Mouse (Mus musculus) lung, embryonic 16.5 days (tissue): ENCODE data around the gene Rarg. TPM values are rescaled to one million over a fixed set of nuclear protein-coding genes. Genes with fewer than 3 reads are reported as not detected.

Source experiments
- ATAC-seq: fragments of 200-750 bp; cut with Nextera tagmentation; 2 replicates; pipeline ENCODE4 v1.8.0; 2017; ENCODE audit warnings: low read depth, mild to moderate bottlenecking, moderate library complexity
- H3K27ac ChIP-seq: fragments of 300-500 bp; sonication (generic); 2 replicates; pipeline ENCODE4 v1.5.1; 2014; ENCODE audit warnings: mild to moderate bottlenecking, control low read depth, low read length
- H3K27me3 ChIP-seq: fragments of 300-500 bp; sonication (generic); 2 replicates; pipeline ENCODE4 v1.6.1; 2014; ENCODE audit warnings: low read depth, low read length, mixed read lengths; ENCODE audit not compliant: control insufficient read depth, insufficient read depth
- H3K36me3 ChIP-seq: fragments of 300-500 bp; sonication (generic); 2 replicates; pipeline ENCODE4 v1.6.1; 2014; ENCODE audit warnings: low read length; ENCODE audit not compliant: control insufficient read depth, insufficient read depth
- H3K4me1 ChIP-seq: fragments of 300-500 bp; sonication (generic); replicated peaks from 2 replicates; pipeline ENCODE4 v1.6.1; 2014; ENCODE audit warnings: low read length, mixed read lengths; ENCODE audit not compliant: control insufficient read depth, insufficient read depth
- H3K4me2 ChIP-seq: fragments of 300-500 bp; sonication (generic); 2 replicates; pipeline ENCODE4 v1.6.1; 2014; ENCODE audit warnings: low read depth, low read length, control low read depth
- H3K4me3 ChIP-seq: fragments of 300-500 bp; sonication (generic); 2 replicates; pipeline ENCODE4 v1.5.1; 2014; ENCODE audit warnings: mild to moderate bottlenecking, low read length, control low read depth
- H3K9ac ChIP-seq: fragments of 300-500 bp; sonication (generic); 2 replicates; pipeline ENCODE4 v1.6.1; 2014; ENCODE audit warnings: low read length, control low read depth
- H3K9me3 ChIP-seq: fragments of 300-500 bp; sonication (generic); 2 replicates; pipeline ENCODE4 v1.6.1; 2016; ENCODE audit warnings: low read length; ENCODE audit not compliant: control insufficient read depth
- whole genome bisulfite sequencing: fragments of 180-500 bp; shearing (Covaris S2); extraction: QIAGEN DNeasy Blood & Tissue Kit; methylation state at CpG from one replicate; pipeline ENCODE4 v1.1.7; 2014; 5-methylcytosine and 5-hydroxymethylcytosine counted together
- polyA plus RNA-seq: library from polyadenylated mRNA; unstranded; fragments of >200 nt; fragmentation: Nextera tagmentation; extraction: Ambion mirVana; gene quantifications from 2 replicates; pipeline ENCODE4 v1.2.1, GENCODE M21; 2015

Rarg gene
- polyA plus RNA-seq, 1 experiment from 2014 or later: 46.9 TPM

DNA sequence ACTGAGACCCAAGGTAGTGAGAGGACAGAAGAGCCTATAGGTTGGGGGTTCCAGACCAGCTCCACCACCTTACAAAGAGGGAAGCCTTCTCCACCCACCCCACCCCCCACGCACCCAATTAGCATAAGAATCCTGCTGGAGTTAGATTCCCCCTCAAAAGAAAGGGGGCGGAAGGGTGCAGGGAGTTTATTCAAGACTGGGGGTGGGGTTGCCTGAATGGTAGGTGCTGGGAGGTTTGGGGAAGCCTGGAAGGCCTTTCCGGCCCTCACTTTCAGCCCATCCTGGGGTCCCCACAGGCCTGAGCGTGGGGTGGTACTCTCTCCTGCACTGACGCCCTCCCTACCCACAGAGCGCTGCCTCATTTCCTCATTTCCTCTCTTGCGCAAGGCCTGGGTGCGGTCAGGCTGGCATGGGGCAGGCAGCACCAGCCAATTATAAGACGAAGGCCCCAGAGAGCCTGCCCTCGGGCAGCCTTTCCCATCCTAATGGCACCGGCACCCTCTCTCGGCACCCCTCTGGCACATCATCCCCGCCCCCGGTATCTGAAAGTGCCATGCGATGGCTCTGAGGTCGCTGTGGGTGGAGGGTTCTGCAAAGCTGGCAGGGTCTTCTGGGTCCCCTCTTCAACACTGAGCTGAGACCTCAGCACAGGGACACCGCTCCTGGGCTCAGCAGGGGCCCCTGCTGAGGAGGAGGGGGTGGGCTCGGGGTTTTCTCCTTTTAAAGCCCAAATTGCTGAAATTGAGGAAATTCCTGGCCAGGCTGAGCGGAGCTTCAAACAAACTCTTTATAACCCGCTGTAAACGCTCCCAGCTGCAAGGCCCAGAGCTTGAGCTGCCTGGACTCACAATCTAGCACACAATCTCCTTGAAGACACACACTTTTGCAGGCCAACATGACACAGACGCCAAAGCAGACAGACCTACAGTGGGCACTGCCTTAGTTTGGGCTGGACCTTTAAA is 13.8 kb downstream of the Rarg start:
- peak; percentile 6; the same call in 1 of the 2 replicates for ATAC-seq
- H3K4me2 ChIP-seq: peak overlapping the region; percentile 94
- WGBS: 10% methylated on average over 22 of the region's 22 CpGs
- H3K4me3 ChIP-seq: peak overlapping the region; percentile 80
- peak overlapping the region; percentile 100 for H3K27ac ChIP-seq
- no peaks in the 10 kb centered on the region for H3K9me3 ChIP-seq
- H3K4me1 ChIP-seq: peaks cover 46% of the 10 kb centered on the region
- H3K27me3 ChIP-seq: no peaks in the 10 kb centered on the region
- H3K9ac ChIP-seq: peak overlapping the region; percentile 88
- peaks cover 15% of the 10 kb centered on the region for H3K36me3 ChIP-seq

GRCm38 (mm10) chr15:102242404-102243228 is 14.7 kb downstream of the Rarg start:
- Histone ChIP-seq H3K4me3 (no peak overlapping the region), H3K4me1 (peaks cover 41% of the 10 kb centered on the region), H3K9ac (peak overlapping the region; percentile 88), H3K9me3 (no peaks in the 10 kb centered on the region), H3K27me3 (no peaks in the 10 kb centered on the region), H3K4me2 (peak overlapping the region; percentile 94), H3K27ac (peak overlapping the region; percentile 100), H3K36me3 (peaks cover 21% of the 10 kb centered on the region)
- no peak for ATAC-seq
- WGBS: 44% methylated on average over 12 of the region's 12 CpGs

DNA sequence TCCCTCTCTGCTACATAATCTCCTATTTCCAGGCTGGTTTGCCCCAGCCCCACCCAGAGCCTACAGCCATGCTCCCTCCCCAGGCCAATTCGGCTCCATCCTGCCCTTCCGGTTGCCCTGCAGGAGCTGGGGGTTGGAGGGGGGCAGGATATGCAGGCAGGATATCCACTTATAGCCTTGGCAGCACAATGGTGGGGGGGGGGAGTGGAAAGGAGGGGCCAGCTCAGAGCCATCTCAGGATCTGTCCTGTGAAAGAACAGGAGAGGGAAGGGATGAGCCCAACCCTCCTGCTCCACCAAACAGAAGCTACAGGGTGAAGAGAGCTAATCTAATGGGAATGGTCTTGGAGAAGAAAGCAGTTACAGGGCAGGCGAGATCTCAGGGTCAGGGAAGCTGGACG is 16.7 kb downstream of the Rarg start:
- Histone ChIP-seq H3K36me3 (peaks cover 28% of the 10 kb centered on the region), H3K27me3 (no peaks in the 10 kb centered on the region), H3K4me2 (no peak overlapping the region), H3K9ac (no peak overlapping the region), H3K4me1 (peaks cover 48% of the 10 kb centered on the region), H3K4me3 (no peak overlapping the region), H3K9me3 (no peaks in the 10 kb centered on the region), H3K27ac (peak overlapping the region; percentile 41)
- peak; percentile 39 for ATAC-seq
- WGBS: 72% methylated on average over 4 of the region's 4 CpGs

DNA sequence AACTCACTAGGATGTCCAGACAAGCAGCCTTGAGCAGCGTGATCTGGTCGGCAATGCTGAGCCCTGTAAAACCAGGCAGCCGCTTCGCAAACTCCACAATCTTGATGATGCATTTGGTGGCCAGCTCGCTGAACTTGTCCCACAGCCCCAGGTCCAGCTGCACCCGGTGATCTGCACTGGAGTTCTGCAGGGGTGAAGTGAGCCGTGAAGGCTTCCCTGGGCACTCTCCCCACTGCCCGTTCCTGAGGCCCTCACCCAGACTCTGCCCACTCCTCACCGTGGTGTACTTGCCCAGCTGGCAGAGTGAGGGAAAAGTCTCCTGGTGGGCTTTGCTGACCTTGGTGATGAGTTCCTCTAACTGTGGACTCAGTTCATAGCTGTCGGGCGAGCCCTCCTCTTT is 17.5 kb downstream of the Rarg start:
- Histone ChIP-seq H3K4me3 (no peak overlapping the region), H3K4me2 (no peak overlapping the region), H3K9ac (peak overlapping the region; percentile 27; the same call in 1 of the 2 replicates), H3K27ac (peak overlapping the region; percentile 26), H3K27me3 (no peaks in the 10 kb centered on the region), H3K36me3 (peaks cover 28% of the 10 kb centered on the region), H3K4me1 (peaks cover 51% of the 10 kb centered on the region), H3K9me3 (no peaks in the 10 kb centered on the region)
- ATAC-seq: no peak
- WGBS: 68% methylated on average over 11 of the region's 11 CpGs

- no peaks in the 10 kb centered on the region for H3K9me3 ChIP-seq
- peak; percentile 47; the same call in 1 of the 2 replicates for ATAC-seq
- no peaks in the 10 kb centered on the region for H3K27me3 ChIP-seq
- 10% methylated on average over 9 of the region's 9 CpGs for WGBS
- H3K36me3 ChIP-seq: peaks cover 30% of the 10 kb centered on the region
- H3K4me2 ChIP-seq: no peak overlapping the region
- H3K9ac ChIP-seq: no peak overlapping the region
- peaks cover 45% of the 10 kb centered on the region for H3K4me1 ChIP-seq
- H3K4me3 ChIP-seq: no peak overlapping the region
- H3K27ac ChIP-seq: peak overlapping the region; percentile 30; the same call in 1 of the 2 replicates
Observed at GRCm38 (mm10) chr15:102239260-102239590, 18.1 kb downstream of the Rarg start.

DNA sequence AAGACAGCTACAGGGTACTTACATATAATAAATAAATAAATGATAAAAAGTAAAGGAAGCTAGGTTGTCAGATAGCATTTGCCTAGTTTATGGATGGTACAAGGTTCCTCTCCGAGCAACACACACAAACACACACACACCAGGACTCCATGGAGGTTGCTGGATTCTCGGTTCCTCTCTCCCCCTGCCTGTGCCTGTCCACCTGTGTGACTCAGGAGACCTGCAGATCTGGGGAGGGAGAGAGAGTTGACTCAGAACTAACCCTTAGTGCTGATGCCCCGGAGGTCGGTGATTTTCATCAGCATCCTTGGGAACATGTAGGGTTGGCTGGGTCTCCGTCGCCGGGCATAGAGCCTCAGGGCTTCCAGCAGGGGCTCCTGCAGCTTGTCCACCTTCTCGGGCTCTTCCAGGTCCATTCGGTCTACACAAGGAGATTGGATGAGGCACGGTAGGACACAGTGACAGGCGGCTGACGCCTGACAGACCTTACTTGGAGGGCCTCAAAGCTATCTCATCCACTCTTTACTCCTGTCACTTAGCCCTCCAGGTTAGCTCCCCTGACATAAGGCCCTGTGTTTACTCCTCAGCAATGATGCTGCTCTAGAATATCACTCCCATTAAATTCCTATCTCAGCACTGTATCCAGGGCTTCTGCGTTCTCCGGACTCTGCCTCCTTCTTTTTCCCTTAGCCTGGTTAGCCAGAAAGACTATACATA is 18.6 kb downstream of the Rarg start:
- 87% methylated on average over 14 of the region's 14 CpGs for WGBS

GRCm38 (mm10) chr15:102235371-102236027 is 21.8 kb downstream of the Rarg start:
- Histone ChIP-seq H3K27me3 (no peaks in the 10 kb centered on the region), H3K27ac (peak overlapping the region; percentile 53), H3K4me2 (no peak overlapping the region), H3K9ac (peak overlapping the region; percentile 42), H3K9me3 (no peaks in the 10 kb centered on the region), H3K36me3 (peaks cover 26% of the 10 kb centered on the region), H3K4me1 (peaks cover 23% of the 10 kb centered on the region), H3K4me3 (no peak overlapping the region)
- 26% methylated on average over 21 of the region's 21 CpGs for WGBS
- ATAC-seq: peak; percentile 64

More for the DNA sequence above, 18.6 kb downstream of the Rarg start:
- Histone ChIP-seq H3K4me2 (no peak overlapping the region), H3K9me3 (no peaks in the 10 kb centered on the region), H3K9ac (no peak overlapping the region), H3K27ac (no peak overlapping the region), H3K36me3 (peaks cover 30% of the 10 kb centered on the region), H3K4me1 (peaks cover 40% of the 10 kb centered on the region), H3K27me3 (no peaks in the 10 kb centered on the region), H3K4me3 (no peak overlapping the region)
- ATAC-seq: no peak

GRCm38 (mm10) chr15:102233896-102234295 is 23.4 kb downstream of the Rarg start:
- Histone ChIP-seq H3K27me3 (no peaks in the 10 kb centered on the region), H3K9ac (no peak overlapping the region), H3K9me3 (no peaks in the 10 kb centered on the region), H3K4me3 (no peak overlapping the region), H3K4me1 (peaks cover 21% of the 10 kb centered on the region), H3K27ac (no peak overlapping the region), H3K36me3 (peaks cover 19% of the 10 kb centered on the region), H3K4me2 (no peak overlapping the region)
- no peak for ATAC-seq
- 14% methylated on average over 2 of the region's 2 CpGs for WGBS
